Mouse (Mus musculus) cerebellum, adult 2 months (tissue): Measurements from ENCODE around the gene Tor1b.

Experiments
- CTCF ChIP-seq: fragments of 200-500 bp; IDR thresholded peaks from 2 replicates; pipeline ENCODE4 v1.5.1; 2011; ENCODE audit warnings: low read depth, mild to moderate bottlenecking, control low read depth, low read length, moderate library complexity, borderline replicate concordance; ENCODE audit not compliant: insufficient read depth
- POLR2A ChIP-seq: fragments of 200-500 bp; IDR thresholded peaks from 2 replicates; pipeline ENCODE4 v1.6.1; 2011; ENCODE audit warnings: low read length, control low read depth, borderline replicate concordance; ENCODE audit not compliant: insufficient read depth

- no peak for TF ChIP-seq POLR2A
- no peak for TF ChIP-seq CTCF
Observed at GRCm38 (mm10) chr2:30936808-30937207, 16.0 kb upstream of the Tor1b start.
